Mouse (Mus musculus) heart, adult 2 months (tissue): ENCODE measurements around the gene Eif2ak3.

Experiments
- CTCF ChIP-seq: fragments of 200-600 bp; IDR thresholded peaks from 2 replicates; pipeline ENCODE4 v1.8.1; 2022; ENCODE audit warnings: antibody characterized with exemption, mild to moderate bottlenecking, moderate library complexity
- EP300 ChIP-seq: fragments of 200-500 bp; IDR thresholded peaks from 2 replicates; pipeline ENCODE4 v1.6.1; 2011; ENCODE audit warnings: low read depth, low read length, control low read depth; ENCODE audit not compliant: insufficient read depth
- POLR2A ChIP-seq: fragments of 200-500 bp; IDR thresholded peaks from 2 replicates; pipeline ENCODE4 v1.6.1; 2011; ENCODE audit warnings: mild to moderate bottlenecking, low read depth, low read length, control low read depth; ENCODE audit not compliant: insufficient read depth

GRCm38 (mm10) chr6:70811557-70812525 lies 32.5 kb upstream of the Eif2ak3 start:
- TF ChIP-seq CTCF (peak; percentile 100), POLR2A (no peak), EP300 (peak; percentile 87)
